ENCODE assay signal across 25 mouse cellular contexts in genomic region chr4:126958682-126959081, GRCm38 (mm10).
"Had no signal": no experiment of that assay in that cellular context is flagged by ENCODE, and none has a peak within 500 bp of the region (broad histone marks: within the 10 kb centered on the region; RNA-seq: fewer than 3 reads in every experiment).

No protein-coding gene starts in this region.

- H3K4me2 ChIP-seq: heart, embryonic 11.5 days; heart, embryonic 13.5 days; heart, embryonic 15.5 days; hindbrain, embryonic 13.5 days; hindbrain, embryonic 15.5 days; limb, embryonic 13.5 days; limb, embryonic 15.5 days; liver, embryonic 12.5 days had no signal

- H3K27ac ChIP-seq: heart, adult 2 months; heart, embryonic 13.5 days; heart, embryonic 15.5 days; hindbrain, embryonic 13.5 days; hindbrain, embryonic 15.5 days; hindbrain, postnatal 0 days; layer of hippocampus, adult 2 months; limb, embryonic 13.5 days; limb, embryonic 15.5 days; liver, embryonic 12.5 days; liver, embryonic 14.5 days had no signal

- DNase-seq: gastrocnemius, postnatal 14 days; gastrocnemius, postnatal 36 days; heart, adult 11 months; heart, adult 2 months; heart, postnatal 14 days; heart, postnatal 36 days; kidney, adult 18-20 months; kidney, adult 8-10 months; kidney, postnatal 10 days; kidney, postnatal 25 days; kidney, postnatal 4 days; layer of hippocampus, adult 9-11 months; layer of hippocampus, postnatal 36 days; left cerebral cortex, postnatal 4 days had no signal

- H3K9ac ChIP-seq: heart, embryonic 13.5 days; heart, embryonic 15.5 days; hindbrain, embryonic 13.5 days; hindbrain, embryonic 15.5 days; limb, embryonic 13.5 days; limb, embryonic 15.5 days; liver, embryonic 12.5 days; liver, embryonic 14.5 days had no signal

- H3K4me3 ChIP-seq: heart, adult 2 months; heart, embryonic 13.5 days; heart, embryonic 15.5 days; hindbrain, embryonic 13.5 days; hindbrain, embryonic 15.5 days; layer of hippocampus, adult 2 months; limb, embryonic 13.5 days; limb, embryonic 15.5 days; liver, embryonic 12.5 days had no signal

- H3K9me3 ChIP-seq: heart, embryonic 13.5 days; heart, embryonic 15.5 days; hindbrain, embryonic 13.5 days; hindbrain, embryonic 15.5 days; limb, embryonic 13.5 days; limb, embryonic 15.5 days; liver, embryonic 12.5 days had no signal

- H3K27me3 ChIP-seq: heart, embryonic 13.5 days; heart, embryonic 15.5 days; hindbrain, embryonic 13.5 days; hindbrain, embryonic 15.5 days; limb, embryonic 13.5 days; limb, embryonic 15.5 days; liver, embryonic 12.5 days had no signal

- ATAC-seq: hindbrain, postnatal 0 days had no signal

- H3K36me3 ChIP-seq: heart, embryonic 15.5 days; hindbrain, embryonic 13.5 days; hindbrain, embryonic 15.5 days had no signal
